Mouse (Mus musculus) neural tube, embryonic 10.5 days (tissue): ENCODE measurements around the gene Fam198a.

Experiments used
- DNase-seq: peaks from one replicate; pipeline ENCODE4 v3.0.0-alpha.2; 2017; ENCODE audit warnings: low spot score; ENCODE audit errors: extremely low spot score

The Fam198a gene

GRCm38 (mm10) chr9:121981466-121982105 lies 30.8 kb downstream of the Fam198a start:
- DNase-seq, result no peak

- DNase-seq, result no peak
These were observed 31.4 kb downstream of the Fam198a start for GRCm38 (mm10) chr9:121982214-121982613.

- no peak for DNase-seq
These were observed 31.9 kb downstream of the Fam198a start for GRCm38 (mm10) chr9:121982665-121983064.

- peak; percentile 58 for DNase-seq
These were observed 32.7 kb downstream of the Fam198a start for GRCm38 (mm10) chr9:121983504-121983903.

GRCm38 (mm10) chr9:121984465-121985461 lies 34.0 kb downstream of the Fam198a start:
- DNase-seq, result peak; percentile 84

- no peak for DNase-seq
These were observed 38.1 kb downstream of the Fam198a start for GRCm38 (mm10) chr9:121988910-121989309.

GRCm38 (mm10) chr9:121989536-121989935 lies 38.7 kb downstream of the Fam198a start:
- no peak for DNase-seq

GRCm38 (mm10) chr9:121991041-121991440 lies 40.3 kb downstream of the Fam198a start:
- no peak for DNase-seq

GRCm38 (mm10) chr9:121993047-121993446 lies 42.3 kb downstream of the Fam198a start:
- no peak for DNase-seq

GRCm38 (mm10) chr9:121995077-121995476 lies 44.3 kb downstream of the Fam198a start:
- DNase-seq, result no peak

GRCm38 (mm10) chr9:121995508-121996131 lies 44.8 kb downstream of the Fam198a start:
- peak; percentile 81 for DNase-seq

GRCm38 (mm10) chr9:121997010-121997409 lies 46.2 kb downstream of the Fam198a start, which contains the start of gene Pomgnt2:
TSS of gene Pomgnt2 (minus strand) at chr9:121997110.
- DNase-seq, result no peak

GRCm38 (mm10) chr9:121997978-121998377 lies 47.2 kb downstream of the Fam198a start:
- no peak for DNase-seq

GRCm38 (mm10) chr9:122006175-122006574 lies 55.4 kb downstream of the Fam198a start:
- DNase-seq, result no peak

- DNase-seq, result peak; percentile 58
These were observed 55.8 kb downstream of the Fam198a start for GRCm38 (mm10) chr9:122006609-122007008.

GRCm38 (mm10) chr9:122008876-122009275 lies 58.1 kb downstream of the Fam198a start:
- DNase-seq, result no peak

- no peak for DNase-seq
These were observed 60.0 kb downstream of the Fam198a start for GRCm38 (mm10) chr9:122010751-122011150.

GRCm38 (mm10) chr9:122012816-122013215 lies 62.0 kb downstream of the Fam198a start:
- no peak for DNase-seq

- DNase-seq, result no peak
These were observed 62.8 kb downstream of the Fam198a start for GRCm38 (mm10) chr9:122013629-122014028.

- peak; percentile 80 for DNase-seq
These were observed 63.5 kb downstream of the Fam198a start for GRCm38 (mm10) chr9:122014241-122014667.

GRCm38 (mm10) chr9:122018079-122018478 lies 67.3 kb downstream of the Fam198a start:
- no peak for DNase-seq
